ENCODE assay signal across 11 mouse cellular contexts in the genomic region with DNA sequence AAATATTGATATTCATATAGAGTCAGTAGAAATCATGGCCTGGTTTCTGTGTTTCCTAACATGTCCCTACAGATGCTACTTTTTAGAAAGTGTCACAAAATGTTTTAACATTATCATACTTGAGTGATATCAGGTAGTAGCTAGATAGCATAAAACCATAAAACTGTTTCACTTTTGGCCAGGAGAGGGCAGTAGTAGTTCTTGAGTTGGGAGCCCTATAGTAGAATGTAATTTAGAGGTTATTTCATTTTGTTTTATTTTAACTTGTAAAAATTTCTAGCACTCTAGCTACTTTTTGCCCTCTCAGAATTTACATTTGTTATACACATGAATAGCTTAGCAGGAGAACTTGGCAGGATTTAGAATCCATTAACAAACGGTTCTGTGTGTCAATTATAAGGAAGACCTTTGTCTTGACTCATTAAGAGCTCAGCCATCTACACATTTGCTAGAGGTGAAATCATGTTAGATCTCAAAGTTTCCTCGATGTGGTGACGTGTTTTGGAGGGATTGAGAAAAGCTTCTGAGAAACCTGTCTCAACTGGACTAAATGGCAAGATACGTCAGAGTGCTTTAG.
A peak's percentile ranks its signal among the peaks of the same experiment; 100 is the strongest.
DNase-seq lines count a peak whose midpoint lies in the region; ATAC-seq and TF ChIP-seq lines count a peak whose summit lies in the region.
"Had no signal": no experiment of that assay in that cellular context is flagged by ENCODE, and none has a peak within 500 bp of the region (broad histone marks: within the 10 kb centered on the region; RNA-seq: fewer than 3 reads in every experiment).

No protein-coding gene starts in this region.

- H3K4me1 ChIP-seq in hindbrain, postnatal 0 days (ENCODE audit: insufficient read depth, low read length) = no peaks in the 10 kb centered on the region
- H3K4me1 ChIP-seq in hindbrain, embryonic 12.5 days = no peaks in the 10 kb centered on the region
- no peaks in the 10 kb centered on the region for H3K4me1 ChIP-seq in stomach, postnatal 0 days (replicated peaks; ENCODE audit: control insufficient read depth, insufficient read depth)
- H3K4me1 ChIP-seq: heart, embryonic 15.5 days had no signal

- no peak overlapping the region for H3K4me3 ChIP-seq in hindbrain, postnatal 0 days (ENCODE audit: low read length)
- H3K4me3 ChIP-seq in hindbrain, embryonic 12.5 days = no peak overlapping the region
- no peak overlapping the region for H3K4me3 ChIP-seq in stomach, postnatal 0 days (ENCODE audit: low read depth, low read length)
- H3K4me3 ChIP-seq: heart, embryonic 15.5 days had no signal

- ATAC-seq in hindbrain, postnatal 0 days = no peak
- no peak for ATAC-seq in hindbrain, embryonic 12.5 days (ENCODE audit: low FRiP score)
- ATAC-seq in stomach, postnatal 0 days (ENCODE audit: low FRiP score, low TSS enrichment) = no peak
- ATAC-seq in megakaryocyte, adult 5-6 weeks (ENCODE audit: poor library complexity, severe bottlenecking) = no peak

- 48% methylated on average over 4 of the region's 4 CpGs for WGBS in hindbrain, postnatal 0 days
- WGBS in hindbrain, embryonic 12.5 days = 58% methylated on average over 4 of the region's 4 CpGs
- WGBS in stomach, postnatal 0 days = 35% methylated on average over 4 of the region's 4 CpGs

- H3K27me3 ChIP-seq in hindbrain, postnatal 0 days (ENCODE audit: insufficient read depth, low read length) = no peaks in the 10 kb centered on the region
- no peaks in the 10 kb centered on the region for H3K27me3 ChIP-seq in hindbrain, embryonic 12.5 days
- no peaks in the 10 kb centered on the region for H3K27me3 ChIP-seq in stomach, postnatal 0 days (ENCODE audit: control insufficient read depth, insufficient read depth, low read length)
- H3K27me3 ChIP-seq: heart, embryonic 15.5 days had no signal

- no peaks in the 10 kb centered on the region for H3K36me3 ChIP-seq in hindbrain, postnatal 0 days (ENCODE audit: insufficient read depth, low read length)
- no peaks in the 10 kb centered on the region for H3K36me3 ChIP-seq in hindbrain, embryonic 12.5 days
- no peaks in the 10 kb centered on the region for H3K36me3 ChIP-seq in stomach, postnatal 0 days (ENCODE audit: control insufficient read depth, insufficient read depth, low read length)
- H3K36me3 ChIP-seq: heart, embryonic 15.5 days had no signal

- peak; percentile 58 for DNase-seq in hindbrain, postnatal 0 days (ENCODE audit: low spot score)
- peak; percentile 14 for DNase-seq in right cerebral cortex, adult 18-20 months
- DNase-seq in right cerebral cortex, postnatal 25 days = no peak
- DNase-seq in embryo, embryonic 9.5 days (ENCODE audit: extremely low spot score) = peak; percentile 2
- DNase-seq in stomach, postnatal 0 days (ENCODE audit: low spot score) = no peak
- DNase-seq in urinary bladder, adult 2 months (ENCODE audit: low spot score) = no peak
- DNase-seq: kidney, postnatal 4 days; lung, adult 2 months had no signal

- no peak overlapping the region for H3K27ac ChIP-seq in hindbrain, postnatal 0 days
- no peak overlapping the region for H3K27ac ChIP-seq in hindbrain, embryonic 12.5 days
- H3K27ac ChIP-seq in stomach, postnatal 0 days (replicated peaks) = no peak overlapping the region
- H3K27ac ChIP-seq: heart, embryonic 15.5 days had no signal

- H3K9ac ChIP-seq in hindbrain, postnatal 0 days (replicated peaks; ENCODE audit: low read length) = no peak overlapping the region
- no peak overlapping the region for H3K9ac ChIP-seq in hindbrain, embryonic 12.5 days
- no peak overlapping the region for H3K9ac ChIP-seq in stomach, postnatal 0 days (ENCODE audit: low read length)
- H3K9ac ChIP-seq: heart, embryonic 15.5 days had no signal

- TF ChIP-seq CTCF in hindbrain, postnatal 0 days (IDR thresholded peaks at IDR 0.05; ENCODE audit: low read depth) = peak; percentile 50
- peak; percentile 53 for TF ChIP-seq CTCF in stomach, postnatal 0 days (IDR thresholded peaks at IDR 0.05; ENCODE audit: low read depth)

- no peak overlapping the region for H3K4me2 ChIP-seq in hindbrain, postnatal 0 days (ENCODE audit: low read depth, low read length)
- H3K4me2 ChIP-seq in hindbrain, embryonic 12.5 days (replicated peaks) = no peak overlapping the region
- H3K4me2 ChIP-seq in stomach, postnatal 0 days (replicated peaks; ENCODE audit: low read depth) = no peak overlapping the region
- H3K4me2 ChIP-seq: heart, embryonic 15.5 days had no signal

- no peaks in the 10 kb centered on the region for H3K9me3 ChIP-seq in hindbrain, postnatal 0 days (ENCODE audit: low read length)
- no peaks in the 10 kb centered on the region for H3K9me3 ChIP-seq in hindbrain, embryonic 12.5 days (replicated peaks)
- H3K9me3 ChIP-seq in stomach, postnatal 0 days (ENCODE audit: control insufficient read depth, low read length) = no peaks in the 10 kb centered on the region
- H3K9me3 ChIP-seq: heart, embryonic 15.5 days had no signal

- no peak for TF ChIP-seq EP300 in stomach, postnatal 0 days (optimal IDR thresholded peaks at IDR 0.05)

Comparison
In these comparisons a context has a peak if more than half of its experiments do, and no peak if none do; other contexts are left out.
1. DNase-seq: peak in hindbrain, postnatal 0 days (single experiment), right cerebral cortex, adult 18-20 months (single experiment) and embryo, embryonic 9.5 days (single experiment); none in right cerebral cortex, postnatal 25 days (single experiment), stomach, postnatal 0 days (single experiment) and urinary bladder, adult 2 months (single experiment).